Mouse (Mus musculus) telencephalon, adult 2 months (tissue): ENCODE results near the gene Eml4.

Experiments used
- DNase-seq: peaks from one replicate; pipeline ENCODE4 v3.0.0-alpha.2; 2011; ENCODE audit warnings: low read depth, low spot score

Eml4 gene

DNA sequence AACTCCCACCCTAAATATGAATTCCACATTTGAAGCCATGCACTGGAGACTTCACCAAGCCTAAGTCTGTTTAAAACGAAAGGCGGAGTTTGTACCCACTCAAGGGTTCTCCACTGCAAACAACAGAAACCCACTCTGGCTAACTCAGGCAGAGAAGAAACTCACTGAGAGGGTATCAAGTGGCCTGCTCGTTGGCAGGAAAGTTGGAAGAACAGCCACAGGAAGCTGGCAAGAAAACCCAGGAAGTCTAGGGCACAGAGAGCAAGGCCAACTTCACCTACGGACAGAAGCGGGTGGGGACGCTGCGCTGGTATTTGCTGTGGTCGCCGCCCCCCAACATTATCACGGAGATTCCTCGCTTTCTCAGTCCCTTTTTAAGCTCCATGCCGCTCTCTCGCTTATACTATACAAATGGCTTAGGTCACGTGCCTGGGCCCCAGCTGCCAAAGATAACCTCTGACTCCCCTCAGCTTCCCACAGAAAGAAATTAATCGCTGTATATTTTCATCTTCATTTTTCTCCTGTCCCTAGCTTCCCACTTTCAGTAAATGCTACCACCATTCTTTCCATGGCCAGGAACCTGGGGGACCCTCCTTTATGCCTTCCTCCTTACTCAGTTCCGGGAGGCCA lies 9.7 kb upstream of the Eml4 start:
- DNase-seq = no peak

DNA sequence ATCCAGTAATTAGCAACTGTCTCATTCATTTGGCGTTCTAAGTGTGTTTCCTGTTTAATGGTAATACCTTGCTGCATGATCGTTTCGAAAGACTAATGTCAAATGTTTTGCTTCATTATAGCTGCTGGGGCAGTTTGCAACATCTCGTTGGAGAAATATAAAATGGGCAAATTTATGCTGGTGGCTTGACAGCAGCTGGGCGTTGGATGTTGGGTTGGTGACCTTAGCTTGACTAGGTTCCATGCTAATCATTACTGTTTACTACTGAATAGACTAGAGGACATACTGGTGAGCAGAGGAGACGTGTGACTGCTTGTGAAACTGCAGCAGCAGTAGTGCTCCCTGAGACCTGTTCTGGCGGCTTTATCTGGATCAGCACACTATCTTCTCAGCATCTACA lies 6.5 kb upstream of the Eml4 start:
- no peak for DNase-seq

- DNase-seq = no peak
These were observed 2.5 kb upstream of the Eml4 start for GRCm38 (mm10) chr17:83348056-83348822.

GRCm38 (mm10) chr17:83351119-83351531 lies 394 bp downstream of the Eml4 start:
- DNase-seq = no peak

DNA sequence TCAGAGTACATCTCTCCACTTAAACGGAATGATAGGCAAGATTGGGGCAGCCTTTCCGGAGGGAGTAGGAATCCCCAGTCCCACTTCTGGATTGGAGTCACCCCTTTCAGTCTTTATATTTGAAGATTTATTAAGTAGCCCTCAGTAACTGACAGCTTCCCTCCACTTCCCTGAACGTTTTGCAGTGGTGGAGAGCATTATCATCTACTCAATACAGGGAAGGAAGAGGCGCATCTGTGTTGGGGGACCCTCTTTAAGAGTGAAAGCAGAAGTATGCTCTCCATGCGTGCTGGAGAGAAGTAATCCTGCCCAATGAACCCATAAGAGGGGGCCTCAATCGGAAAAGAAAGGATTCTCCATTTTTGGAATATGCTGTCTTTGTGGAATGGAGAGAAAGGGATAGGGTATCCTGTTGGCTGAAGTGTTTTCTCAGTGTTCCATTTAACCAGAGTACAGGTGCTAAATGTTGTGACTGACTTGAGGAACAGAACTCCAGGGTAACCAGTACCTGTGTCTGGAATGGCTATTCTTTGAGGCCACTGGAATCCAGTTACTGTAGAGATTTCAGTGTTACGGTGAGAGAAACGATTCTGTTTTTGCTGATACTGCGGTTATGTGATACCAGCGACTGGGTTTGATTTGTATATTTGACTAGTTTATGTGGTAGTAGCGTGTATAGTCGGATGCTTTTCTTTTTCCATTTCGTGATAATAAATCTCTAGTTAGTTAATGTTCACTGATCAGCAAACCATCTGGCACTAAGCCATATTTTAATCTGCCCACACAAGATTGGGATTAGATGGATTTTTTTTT lies 1.1 kb downstream of the Eml4 start:
- no peak for DNase-seq

- DNase-seq = no peak
These were observed 1.7 kb downstream of the Eml4 start for GRCm38 (mm10) chr17:83352456-83352855.

DNA sequence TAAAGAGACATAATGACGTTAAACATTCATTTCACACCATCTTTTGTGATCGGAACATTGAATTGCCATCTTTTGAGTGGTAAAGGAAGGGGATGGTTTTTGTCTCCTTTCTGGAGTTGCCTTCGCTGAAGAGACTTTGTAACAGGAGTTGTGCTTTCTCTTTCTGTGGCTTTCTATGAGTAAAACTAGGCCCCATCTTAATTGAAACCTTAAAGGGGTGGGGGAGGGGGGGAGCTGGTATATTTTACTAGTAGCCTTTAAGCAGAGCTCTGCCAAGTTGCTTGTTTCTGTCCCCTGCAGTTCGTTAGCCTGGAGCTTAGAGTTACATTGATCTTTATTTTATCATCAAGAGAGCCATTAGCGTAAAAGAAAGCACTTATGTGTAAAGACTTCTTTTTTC lies 2.3 kb downstream of the Eml4 start:
- no peak for DNase-seq

- no peak for DNase-seq
These were observed 2.7 kb downstream of the Eml4 start for GRCm38 (mm10) chr17:83353460-83353859.

DNA sequence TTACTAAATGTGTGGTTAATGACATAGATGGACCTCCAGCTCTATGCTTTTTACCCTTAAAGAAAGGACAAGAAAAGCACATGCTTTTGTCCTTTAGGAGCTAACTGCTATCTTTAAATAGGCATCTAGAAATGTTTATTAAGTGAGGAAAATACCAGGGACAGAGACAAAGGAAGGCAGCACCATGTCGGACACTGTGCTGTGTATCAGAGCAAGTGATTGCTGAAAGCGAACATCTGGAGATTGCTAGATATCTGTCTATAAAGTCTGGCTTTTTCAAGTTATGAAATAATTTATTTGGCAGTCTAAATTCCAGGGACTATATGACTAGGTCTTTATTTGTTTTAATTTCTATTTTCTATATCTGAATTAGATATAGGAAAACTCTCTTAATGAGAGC lies 4.8 kb downstream of the Eml4 start:
- no peak for DNase-seq

DNA sequence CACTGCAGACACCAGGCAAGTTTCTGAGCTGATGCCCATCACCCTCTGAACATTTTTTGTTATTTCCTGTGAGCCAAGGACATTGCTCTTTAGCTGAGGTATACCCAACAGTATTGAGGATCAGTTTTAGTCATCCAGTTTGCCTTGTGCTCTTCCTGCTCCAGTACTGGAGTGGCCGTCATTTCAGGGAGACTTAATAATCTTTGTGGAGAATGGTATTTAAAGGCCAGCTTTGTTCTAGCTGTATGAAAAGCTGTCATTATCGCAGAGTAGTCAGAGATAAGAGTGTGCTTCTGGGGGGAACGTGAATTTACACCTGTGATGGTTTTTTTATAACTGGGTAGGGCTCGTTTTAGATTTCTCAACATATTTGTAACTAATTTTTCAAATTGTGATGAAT lies 9.2 kb downstream of the Eml4 start:
- DNase-seq = no peak

- no peak for DNase-seq
These were observed 10.2 kb downstream of the Eml4 start for GRCm38 (mm10) chr17:83360796-83361566.

- DNase-seq = no peak
These were observed 12.3 kb downstream of the Eml4 start for GRCm38 (mm10) chr17:83363081-83363480.

- no peak for DNase-seq
These were observed 13.6 kb downstream of the Eml4 start for GRCm38 (mm10) chr17:83364296-83364695.

- no peak for DNase-seq
These were observed 14.4 kb downstream of the Eml4 start for GRCm38 (mm10) chr17:83365130-83365529.

GRCm38 (mm10) chr17:83365614-83366355 lies 15.1 kb downstream of the Eml4 start:
- DNase-seq = no peak

- no peak for DNase-seq
These were observed 16.7 kb downstream of the Eml4 start for GRCm38 (mm10) chr17:83367387-83367786.

GRCm38 (mm10) chr17:83374123-83374522 lies 23.4 kb downstream of the Eml4 start:
- no peak for DNase-seq

DNA sequence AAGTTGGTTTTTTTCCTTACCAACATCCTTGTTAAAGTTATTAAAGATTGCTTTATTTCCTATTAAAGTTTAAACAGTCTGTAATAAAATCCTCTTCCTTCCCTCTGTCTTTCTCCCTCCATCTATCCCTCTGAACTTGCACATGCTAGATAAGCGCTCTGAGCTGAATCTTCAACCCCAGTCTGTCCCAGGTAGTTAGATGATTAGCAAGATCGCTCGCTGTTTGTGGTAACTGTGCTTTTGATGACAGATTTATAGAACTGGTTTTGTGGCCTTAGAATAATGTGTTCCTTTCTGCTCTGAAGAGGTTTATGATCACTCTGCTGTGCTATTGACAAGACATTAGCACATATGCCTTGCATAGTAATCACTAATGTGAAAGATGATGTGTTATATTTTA lies 25.1 kb downstream of the Eml4 start:
- DNase-seq = no peak

GRCm38 (mm10) chr17:83376801-83377200 lies 26.1 kb downstream of the Eml4 start:
- no peak for DNase-seq

DNA sequence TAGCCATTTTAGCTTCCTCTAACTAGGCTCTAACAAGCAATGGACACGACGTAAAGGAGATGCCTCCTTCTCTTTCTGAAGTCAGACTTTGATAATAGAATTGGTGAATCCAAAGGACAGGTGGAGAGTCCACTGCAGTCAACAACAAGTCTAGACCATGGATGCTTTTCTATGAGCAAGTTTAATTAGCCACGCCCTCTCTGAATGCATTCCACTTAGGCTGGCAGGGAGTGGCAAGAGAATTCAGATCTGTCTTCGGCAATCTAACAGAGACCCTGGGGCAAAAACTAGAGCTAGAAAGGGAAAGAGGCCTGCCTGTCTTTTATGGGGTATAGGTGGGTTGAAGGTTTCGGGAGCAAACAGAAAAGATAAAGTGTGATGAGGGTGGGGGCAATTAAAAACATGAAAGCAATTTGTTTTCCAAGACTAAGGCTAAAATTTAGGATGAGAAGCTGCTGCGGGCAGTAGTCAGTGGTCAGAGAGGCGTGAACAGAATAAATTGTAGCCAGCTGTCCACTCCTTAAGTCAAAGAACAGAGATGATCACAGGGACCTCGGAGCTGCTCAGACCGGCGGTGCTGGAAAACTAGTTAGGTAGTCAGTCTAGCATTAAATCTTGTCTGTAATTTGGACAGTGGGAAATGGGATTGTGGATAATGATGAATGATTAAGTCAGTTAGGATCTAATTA lies 27.2 kb downstream of the Eml4 start:
- DNase-seq = no peak

- DNase-seq = no peak
These were observed 27.7 kb downstream of the Eml4 start for GRCm38 (mm10) chr17:83378444-83378762.
